Mouse (Mus musculus) left cerebral cortex, postnatal 14 days (tissue): ENCODE results near the gene Crtc3. TPM values are rescaled to one million over a fixed set of nuclear protein-coding genes. Genes with fewer than 3 reads are reported as not detected.

ENCODE experiments used
- DNase-seq, 2 experiments: peaks; one replicate each; pipeline ENCODE4 v3.0.0; 2021 to 2022; ENCODE audit warnings: low spot score in 2 of 2, mixed read lengths in 1 of 2
- intact Hi-C: fragments of 180-260 bp; cut with DNase I; formaldehyde crosslinking; loops from one replicate; pipeline ENCODE4 v1.15.1; 2025
- total RNA-seq, 2 experiments: library from RNA; stranded (reverse); gene quantifications; 2 replicates each; pipeline ENCODE4 v1.2.3; 2021

Crtc3 gene
- total RNA-seq, 2 experiments from 2014 or later = 12.5 to 13.4 TPM

DNA sequence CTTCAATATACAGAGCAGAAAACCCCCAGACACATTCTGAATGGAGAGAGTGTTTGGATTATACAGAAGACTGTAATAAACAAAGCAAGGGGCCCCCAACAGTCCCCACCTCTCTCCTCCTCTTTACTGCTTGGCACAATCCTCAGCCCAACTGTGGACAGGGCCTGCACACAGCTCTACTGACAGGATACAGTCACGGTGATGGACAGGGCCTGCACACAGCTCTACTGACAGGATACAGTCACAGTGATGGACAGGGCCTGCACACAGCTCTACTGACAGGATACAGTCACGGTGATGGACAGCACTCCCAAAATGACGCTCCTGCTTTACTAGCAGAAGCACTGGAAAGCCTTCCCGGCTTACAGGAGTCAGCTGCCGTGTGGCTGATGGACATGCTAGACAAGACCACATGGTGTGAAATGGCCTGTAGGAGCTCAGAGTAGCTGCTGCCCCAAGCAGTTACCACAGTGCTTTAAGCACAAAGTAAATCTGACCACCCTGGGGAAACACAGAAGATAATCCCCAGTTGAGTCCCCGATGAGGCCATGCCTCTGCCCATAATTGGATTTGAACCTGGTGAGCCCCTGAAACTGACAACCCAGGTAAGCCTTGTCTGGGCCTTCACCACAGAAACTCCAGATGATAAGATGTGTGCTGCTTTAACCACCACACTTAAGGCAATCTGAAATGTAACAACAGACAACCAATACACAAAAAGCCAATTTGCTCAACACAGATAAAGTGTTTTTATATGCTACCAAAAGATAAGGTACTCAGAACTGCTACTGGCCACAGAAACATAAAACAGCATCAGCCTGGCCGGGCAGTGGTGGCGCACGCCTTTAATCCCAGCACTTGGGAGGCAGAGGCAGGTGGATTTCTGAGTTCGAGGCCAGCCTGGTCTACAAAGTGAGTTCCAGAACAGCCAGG lies 42.3 kb downstream of the Crtc3 start:
- intact Hi-C loops = no loop called here
- no peak for DNase-seq

DNA sequence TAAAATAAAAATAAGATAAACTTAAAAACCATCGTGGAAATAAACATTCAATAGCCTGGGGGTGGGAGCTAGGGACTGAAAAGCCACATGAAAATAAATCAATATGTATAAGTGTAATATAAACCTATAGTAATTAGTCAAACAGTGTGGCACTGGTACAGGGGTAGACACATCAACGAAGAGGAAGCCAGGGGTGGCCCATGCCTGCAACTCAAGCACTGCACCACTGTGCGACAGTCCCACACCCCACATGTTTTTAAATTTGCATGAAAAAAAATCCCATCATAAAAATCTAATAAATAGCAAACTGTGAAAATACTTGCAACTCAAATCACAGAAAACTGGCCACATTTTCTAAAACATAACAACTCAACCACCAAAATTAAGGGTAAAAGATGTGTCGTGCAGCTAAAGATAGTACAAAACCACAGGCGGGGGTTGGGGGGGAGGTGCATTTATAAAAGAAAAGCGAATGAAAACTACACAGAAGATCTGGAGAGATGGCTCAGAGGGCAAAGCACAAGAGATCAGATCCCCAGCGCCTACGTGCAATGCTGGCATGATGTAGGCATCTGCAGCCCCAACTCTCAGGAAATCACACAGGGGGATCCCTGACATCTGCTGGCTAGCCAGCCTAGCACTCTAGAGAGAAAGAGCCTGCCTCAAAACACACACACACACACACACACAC lies 45.6 kb downstream of the Crtc3 start:
- no peak for DNase-seq
- intact Hi-C loops = no loop called here

DNA sequence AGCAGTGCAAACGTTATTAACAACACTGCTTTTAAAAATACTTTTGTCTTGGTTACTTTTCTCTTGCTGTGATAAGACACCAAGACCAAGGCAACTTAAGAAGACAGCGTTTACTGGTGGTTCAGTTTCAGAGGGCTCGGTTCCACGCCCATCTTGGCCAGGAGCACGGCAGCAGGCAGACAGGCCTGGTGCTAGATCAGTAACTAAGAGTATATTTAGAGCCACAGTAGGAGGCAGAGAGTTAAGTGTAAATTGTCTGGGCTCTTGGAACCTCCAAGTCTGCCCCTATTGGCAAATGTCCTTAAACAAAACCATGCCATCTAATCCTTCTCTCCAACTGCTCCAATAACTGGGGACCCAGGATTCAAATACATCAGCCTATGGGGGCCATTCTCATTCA lies 46.1 kb downstream of the Crtc3 start:
- intact Hi-C loops = no loop called here
- peak in 1 of 2 experiments; percentile 51 for DNase-seq

DNA sequence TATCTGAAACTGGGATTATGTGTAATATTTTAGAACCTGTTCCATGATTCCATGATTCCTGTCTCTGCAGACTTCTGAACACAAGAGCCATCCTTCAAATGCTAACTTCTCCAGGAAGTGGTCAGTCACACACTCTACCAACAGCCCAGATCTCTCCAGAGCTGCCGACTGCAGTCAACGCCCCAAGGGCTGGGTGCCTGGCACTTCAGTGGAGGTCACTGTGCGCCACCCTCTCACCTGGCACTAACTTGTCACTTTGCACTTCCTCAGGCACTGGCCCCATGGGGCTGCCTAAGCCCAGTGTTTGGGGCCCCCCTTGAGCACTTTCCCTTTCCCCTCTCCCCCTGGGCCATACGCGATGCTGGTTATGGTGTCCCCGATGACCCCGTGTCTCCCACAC lies 46.8 kb downstream of the Crtc3 start:
- no peak for DNase-seq
- intact Hi-C loops = no loop called here

DNA sequence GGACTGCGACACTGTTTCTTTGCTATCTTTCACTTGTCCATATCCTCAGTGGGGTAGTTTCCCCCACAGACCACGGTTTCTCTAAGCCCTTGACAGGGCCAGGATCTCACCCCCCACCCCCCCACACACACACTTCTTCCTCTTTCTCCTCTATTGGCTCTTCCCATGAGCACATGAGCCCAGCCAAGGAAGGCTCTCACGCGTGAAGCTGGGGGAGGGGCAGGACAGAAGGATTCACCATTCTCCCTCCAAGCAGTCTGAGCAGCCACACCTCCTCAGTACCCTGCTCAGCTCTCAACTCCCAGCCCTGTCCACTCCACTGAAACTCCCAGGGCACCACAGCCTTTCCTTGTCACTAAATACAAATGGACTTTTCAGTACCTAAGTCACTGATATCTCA lies 47.2 kb downstream of the Crtc3 start:
- DNase-seq = no peak
- intact Hi-C loops = no loop called here

DNA sequence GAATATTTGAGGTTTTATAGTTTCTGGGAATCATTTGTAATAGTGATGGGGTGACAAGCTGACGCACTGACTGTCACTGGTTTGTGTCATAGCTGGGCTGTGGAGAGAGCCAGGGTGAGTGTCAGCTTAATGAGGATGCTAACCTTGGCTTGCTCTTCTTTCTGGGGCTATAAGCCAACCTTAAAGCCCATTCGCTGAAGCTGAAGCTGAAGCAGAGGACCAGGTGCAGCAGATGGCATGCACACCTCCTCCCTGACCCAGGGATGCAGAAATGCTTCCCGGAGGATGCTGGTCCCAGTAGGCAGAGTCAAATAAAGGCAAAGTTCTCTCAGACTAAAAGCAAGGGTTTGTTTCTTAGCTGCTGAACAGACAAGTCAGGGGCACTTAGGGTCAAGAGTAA lies 48.7 kb downstream of the Crtc3 start:
- intact Hi-C loops = no loop called here
- no peak for DNase-seq

DNA sequence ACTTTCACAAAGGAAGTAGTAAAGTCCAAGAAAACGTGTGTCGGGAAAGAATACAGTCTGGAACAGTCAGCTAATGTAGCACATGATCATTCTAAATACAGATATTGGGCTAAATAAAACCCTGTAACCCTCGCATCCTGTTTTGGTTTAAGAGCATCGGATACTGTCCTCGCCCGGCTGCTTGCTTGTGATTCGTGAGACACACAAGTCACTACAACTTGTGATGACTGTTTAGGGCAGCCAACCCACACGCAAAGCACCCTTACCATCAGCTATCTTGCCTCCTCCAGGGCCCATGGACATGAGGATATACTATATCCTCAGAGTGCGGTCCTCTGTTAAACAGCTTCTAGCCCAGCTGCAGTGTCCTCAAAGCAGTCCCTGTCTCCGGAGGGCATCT lies 50.2 kb downstream of the Crtc3 start:
- intact Hi-C loops = no loop called here
- DNase-seq = no peak

DNA sequence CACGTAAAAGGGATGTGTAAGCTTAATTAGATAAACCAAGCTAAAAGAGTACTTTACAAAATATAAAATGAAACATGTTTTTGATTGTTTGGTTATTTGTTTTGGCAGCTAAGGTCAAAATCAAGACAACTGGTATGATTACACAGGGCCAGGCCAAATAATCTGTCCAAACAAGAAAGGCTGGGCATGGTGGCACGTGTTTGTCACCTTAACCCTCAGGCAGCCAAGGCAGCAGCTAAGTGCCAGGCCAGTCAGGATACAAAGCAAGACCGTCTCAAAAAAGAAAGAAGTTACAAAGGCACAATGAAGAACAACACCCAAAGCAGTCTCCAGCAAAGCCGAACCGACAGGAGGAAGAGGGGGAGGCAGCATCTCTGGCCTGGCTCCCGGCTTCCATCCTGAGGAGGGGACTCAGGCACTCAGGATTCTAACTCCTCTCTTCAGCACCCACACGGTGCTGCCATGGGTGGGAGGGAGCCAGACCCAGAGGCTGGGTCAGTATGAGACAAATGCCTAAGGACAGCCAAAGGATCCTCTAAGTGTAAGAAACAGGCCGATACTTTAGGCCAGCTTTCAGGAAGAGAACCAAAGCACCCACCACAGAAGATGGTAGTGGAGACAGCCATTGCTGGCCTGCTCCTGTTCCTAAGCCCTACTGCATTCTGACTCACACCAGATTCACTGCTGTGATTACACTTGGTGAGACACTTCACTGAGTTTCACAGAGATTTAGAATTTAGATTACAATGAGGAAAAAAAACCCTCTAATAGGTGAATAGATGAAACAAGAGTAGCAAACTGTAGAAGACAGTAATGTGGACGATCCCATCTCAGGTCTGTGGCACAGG lies 51.5 kb downstream of the Crtc3 start:
- no peak for DNase-seq
- intact Hi-C loops = no loop called here

DNA sequence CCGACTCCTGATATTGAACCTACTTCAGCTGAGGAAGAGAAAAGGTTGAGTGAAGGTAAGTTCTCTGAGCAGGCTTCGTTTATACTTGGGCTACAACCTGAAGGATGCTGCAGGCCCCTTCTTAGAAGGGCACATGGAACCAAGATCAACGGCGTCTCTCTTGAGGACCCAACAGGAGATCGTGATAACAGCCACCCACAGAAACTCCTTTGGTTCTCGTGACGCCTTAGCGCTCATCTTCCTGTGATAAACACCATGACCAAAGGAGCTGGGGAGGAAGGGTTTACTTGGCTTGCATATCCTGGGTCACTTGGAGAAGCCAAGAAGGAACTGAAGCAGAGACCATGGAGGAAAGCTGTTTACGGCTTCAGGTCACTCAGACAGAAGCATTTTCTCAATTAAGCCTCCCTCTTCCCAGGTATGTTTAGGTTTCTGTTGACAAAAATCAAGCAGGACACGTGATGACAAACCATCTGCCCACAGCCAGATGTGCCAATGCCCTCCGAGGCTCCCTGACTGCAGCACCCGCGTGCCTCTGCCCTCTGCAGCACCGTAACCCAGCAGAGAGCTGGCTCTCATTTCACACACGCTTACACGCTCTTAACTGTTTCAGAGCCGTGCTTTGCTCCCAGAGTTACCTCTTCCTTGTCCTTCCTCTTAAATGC lies 52.3 kb downstream of the Crtc3 start:
- intact Hi-C loops = no loop called here
- DNase-seq = no peak

DNA sequence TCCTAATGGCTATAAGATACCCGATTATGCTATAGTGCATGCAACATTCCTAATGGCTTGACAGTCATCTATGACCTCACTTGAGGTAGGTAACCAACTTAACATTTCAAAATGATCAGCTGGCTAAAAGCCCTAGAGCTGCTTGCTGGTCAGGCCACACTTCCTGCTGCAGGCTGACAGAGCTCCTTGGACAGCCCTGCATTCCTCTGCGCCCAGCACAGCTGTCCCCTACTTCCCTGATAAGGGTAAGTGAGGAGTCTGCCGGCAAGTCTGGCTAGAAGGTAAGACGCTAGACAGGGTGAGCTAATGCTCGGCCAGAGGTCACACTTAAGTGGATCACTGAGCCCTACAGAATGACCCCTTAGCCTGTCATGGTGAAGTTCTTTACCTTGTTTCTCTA lies 52.8 kb downstream of the Crtc3 start:
- intact Hi-C loops = no loop called here
- DNase-seq = no peak

DNA sequence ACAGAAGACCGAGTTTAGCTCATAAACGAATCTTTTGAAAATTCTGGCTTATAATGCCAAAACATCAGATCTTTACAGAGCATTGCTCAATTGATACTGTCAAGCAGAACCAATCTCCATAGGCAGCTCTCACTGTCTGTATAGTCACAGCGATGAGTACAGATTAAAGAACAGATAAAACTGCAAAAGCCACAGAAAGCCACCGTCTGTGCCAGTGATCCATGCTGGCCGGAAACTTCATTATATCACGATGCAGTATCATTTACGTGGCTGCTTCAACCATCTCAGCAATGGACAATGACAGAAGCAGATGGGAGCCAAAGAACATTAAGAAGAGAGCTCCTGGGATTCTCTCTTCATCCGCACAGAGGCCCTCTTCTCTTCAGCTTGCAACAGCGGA lies 53.9 kb downstream of the Crtc3 start:
- intact Hi-C loops = no loop called here

DNA sequence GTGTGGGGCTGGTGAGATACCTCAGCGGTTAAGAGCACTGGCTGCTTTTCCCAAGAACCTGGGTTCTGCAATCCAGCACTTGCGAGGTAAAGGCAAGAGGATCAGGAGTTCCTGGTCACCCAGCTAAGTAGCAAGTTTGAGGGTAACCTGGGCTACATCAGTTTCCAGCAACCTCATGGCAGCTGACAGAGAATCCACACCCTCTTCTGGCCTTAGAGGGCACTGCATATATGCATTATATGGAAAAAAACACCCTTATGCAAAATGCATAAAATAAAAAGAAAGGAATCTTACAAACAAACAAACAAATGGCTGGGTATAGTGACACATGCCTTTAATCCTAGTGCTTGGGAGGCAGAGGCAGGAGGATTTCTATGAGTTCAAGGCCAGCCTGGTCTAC lies 55.0 kb downstream of the Crtc3 start:
- intact Hi-C loops = no loop called here
- no peak for DNase-seq

More for the DNA sequence above, 53.9 kb downstream of the Crtc3 start:
- DNase-seq = no peak

DNA sequence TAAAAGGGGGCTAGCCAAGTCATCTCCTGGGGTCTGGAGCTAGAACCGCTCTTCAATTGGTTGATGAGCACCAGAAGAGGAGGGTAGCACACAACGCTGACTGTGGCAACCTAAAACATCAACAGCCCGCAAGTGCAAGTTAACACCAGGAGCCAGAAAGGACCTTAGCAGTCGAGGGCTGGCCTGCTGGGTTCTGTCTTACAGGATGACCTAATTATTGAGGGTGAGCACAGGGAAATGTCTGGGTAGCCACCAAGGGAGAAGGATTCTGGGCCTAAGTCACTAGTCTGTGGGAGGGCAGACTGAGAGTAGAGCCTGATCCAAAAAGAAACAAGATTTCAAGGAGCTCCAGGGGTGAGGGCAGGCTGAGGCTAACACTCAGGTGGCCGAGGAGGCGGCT lies 56.7 kb downstream of the Crtc3 start:
- intact Hi-C loops = no loop called here
- DNase-seq = no peak

DNA sequence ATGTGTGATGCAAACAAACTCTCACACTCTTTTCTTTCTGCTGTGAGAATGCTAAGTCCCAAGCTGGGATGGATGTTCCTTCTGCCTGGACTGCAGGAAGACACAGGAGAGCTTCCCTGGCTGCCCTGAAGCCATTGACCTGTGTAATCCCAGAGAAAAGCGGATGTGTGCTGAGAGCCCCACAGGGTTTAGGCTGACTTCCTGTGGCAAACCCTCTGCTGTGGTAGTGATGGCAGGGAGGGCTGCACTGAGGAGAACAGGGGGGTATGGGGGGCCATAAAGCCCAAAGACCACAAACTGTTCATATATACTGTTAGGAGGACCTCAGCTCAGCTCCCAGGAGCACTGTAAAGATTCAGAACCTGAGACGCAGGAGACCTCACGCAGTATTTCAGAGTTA lies 57.3 kb downstream of the Crtc3 start:
- no peak for DNase-seq
- intact Hi-C loops = no loop called here

DNA sequence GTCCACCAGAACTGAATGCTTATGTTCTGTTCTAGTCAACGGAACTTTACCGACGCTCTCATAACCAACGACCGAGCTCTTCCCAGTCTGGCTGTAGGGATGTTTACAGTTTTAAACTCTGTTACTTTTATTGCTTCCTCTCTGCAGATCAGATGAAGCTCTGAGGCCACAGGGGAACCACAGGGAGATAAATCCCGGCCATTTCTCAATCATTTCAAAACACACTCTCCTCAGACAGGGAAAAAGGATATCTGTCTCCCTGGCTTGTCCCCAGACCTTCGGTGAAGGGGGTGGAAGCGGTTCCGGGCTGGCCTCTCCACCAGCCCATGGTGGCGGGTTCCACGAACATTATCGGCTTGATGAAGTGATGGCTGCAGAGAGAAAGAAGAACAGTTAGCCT lies 59.3 kb downstream of the Crtc3 start:
- DNase-seq = no peak
- intact Hi-C loops = no loop called here

DNA sequence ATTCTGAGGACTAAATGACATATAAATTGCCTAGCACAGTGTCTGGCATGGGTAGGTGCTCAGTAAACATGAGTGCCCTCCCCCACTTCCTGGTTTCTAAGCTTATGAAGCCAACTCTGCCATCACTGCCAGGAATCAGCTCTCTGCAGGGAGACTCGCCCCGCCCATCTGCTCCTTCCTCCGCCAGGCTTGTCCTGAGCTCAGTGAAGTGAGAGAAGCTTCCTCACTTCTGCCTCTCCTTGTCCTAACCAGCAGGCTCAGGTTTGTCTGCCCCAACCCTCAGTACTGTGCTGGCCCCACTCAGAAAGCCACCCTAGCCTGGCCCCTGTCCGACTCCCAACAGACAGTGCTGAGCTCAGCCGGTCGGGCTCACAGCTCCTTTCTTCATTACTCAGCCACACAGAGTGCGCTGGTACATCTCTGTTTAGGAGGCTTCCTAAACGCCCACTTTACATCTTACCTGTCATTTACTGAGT lies 59.9 kb downstream of the Crtc3 start:
- intact Hi-C loops = no loop called here
- peak; percentile 57 to 58 for DNase-seq

DNA sequence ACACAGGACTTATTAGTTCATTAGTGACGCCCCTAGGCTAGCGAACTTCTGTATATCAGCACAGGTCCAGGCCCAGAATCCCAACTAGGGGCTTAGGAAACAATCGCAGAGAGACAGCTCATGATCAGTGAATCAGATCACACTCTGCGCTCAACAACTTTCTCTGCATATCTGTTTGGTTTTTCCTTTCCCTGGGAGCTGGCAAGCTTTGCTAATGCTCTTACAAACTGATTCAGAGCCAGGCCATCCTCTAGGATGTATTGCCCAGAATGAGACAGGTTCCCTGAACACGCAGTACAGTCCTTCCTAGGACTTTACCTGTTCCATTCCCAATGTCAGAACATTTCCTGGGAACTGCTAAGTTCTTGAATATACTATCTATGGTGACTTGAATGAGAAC lies 61.7 kb downstream of the Crtc3 start:
- no peak for DNase-seq
- intact Hi-C loops = no loop called here

DNA sequence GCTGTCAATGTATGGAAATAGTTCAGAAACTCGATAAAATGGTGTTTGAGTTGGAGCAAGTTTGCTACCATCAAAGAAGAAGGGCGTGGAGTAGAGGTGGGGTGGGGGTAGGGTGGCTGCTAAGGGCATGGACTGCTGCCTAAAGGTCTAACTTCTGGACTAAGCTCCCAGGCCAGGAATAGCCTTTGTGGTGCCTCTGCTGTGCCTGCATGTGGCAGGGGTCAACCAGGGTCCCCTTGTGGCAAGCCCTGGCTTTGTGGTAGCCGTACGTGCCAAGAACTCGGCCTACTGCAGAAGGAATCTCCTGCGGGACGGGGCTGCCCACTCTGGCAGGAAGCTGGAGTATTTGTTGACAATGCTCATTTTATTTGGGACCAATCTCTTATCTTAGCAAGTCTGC lies 62.8 kb downstream of the Crtc3 start:
- no peak for DNase-seq
- intact Hi-C loops = no loop called here

DNA sequence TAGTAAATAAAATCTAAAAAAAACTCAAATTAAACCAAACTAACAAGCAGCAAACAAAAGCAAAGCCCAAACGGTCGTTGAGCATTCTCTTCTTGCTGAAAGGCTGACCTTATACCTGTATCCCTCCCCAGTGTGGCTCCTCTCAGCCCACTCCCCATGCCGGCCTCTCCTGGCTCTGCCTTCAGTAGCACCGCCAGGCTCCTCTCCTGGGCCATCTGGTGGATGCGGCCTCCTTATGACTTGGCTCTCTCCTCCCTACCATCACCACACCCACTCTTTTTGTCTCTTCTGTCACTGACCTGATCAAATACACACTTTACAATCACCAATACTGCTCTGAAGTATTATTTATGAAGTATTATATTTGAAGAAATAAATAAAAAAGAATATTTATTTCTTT lies 65.4 kb downstream of the Crtc3 start:
- no peak for DNase-seq
- intact Hi-C loops = no loop called here
